Mouse (Mus musculus) CH12.LX (cell line): Measurements from ENCODE around the gene Brd3os. TPM values are rescaled to one million over a fixed set of nuclear protein-coding genes. Genes with fewer than 3 reads are reported as not detected.

ENCODE experiments used
- DNase-seq: peaks from one replicate; pipeline ENCODE4 v3.0.0-alpha.2; 2013; ENCODE audit errors: extremely low read depth
- H3K27ac ChIP-seq: 2 replicates; pipeline ENCODE4 v1.5.1; 2012; ENCODE audit warnings: low read depth, mild to moderate bottlenecking, control low read depth, moderate library complexity; ENCODE audit not compliant: insufficient read depth
- H3K27me3 ChIP-seq: replicated peaks from 2 replicates; pipeline ENCODE3; 2012; ENCODE audit warnings: inconsistent platforms
- H3K36me3 ChIP-seq, 2 experiments: replicated peaks in 1 of 2; 2 replicates each; pipeline versions ENCODE3 to v1.6.1; 2012; ENCODE audit warnings: inconsistent platforms in 1 of 2, low read length in 1 of 2, mild to moderate bottlenecking in 1 of 2, mixed read lengths in 1 of 2, moderate library complexity in 1 of 2; ENCODE audit not compliant: control insufficient read depth in 1 of 2, insufficient read depth in 1 of 2
- H3K4me1 ChIP-seq, 2 experiments: 2 replicates each; pipeline ENCODE4 v1.6.1; 2012; ENCODE audit warnings: inconsistent platforms in 1 of 2, moderate library complexity in 1 of 2; ENCODE audit not compliant: insufficient read depth in 2 of 2, control insufficient read depth in 1 of 2
- H3K4me2 ChIP-seq: 2 replicates; pipeline ENCODE4 v1.6.1; 2012; ENCODE audit warnings: low read depth, mild to moderate bottlenecking, control low read depth; ENCODE audit not compliant: poor library complexity, insufficient read depth, severe bottlenecking
- H3K4me3 ChIP-seq, 3 experiments: fragments of 150-350 bp in 1 of 3; sonication (generic) in 1 of 3; replicated peaks in 1 of 3; 2 replicates each; pipeline versions ENCODE3 to v1.5.1; 2011 to 2012; ENCODE audit warnings: low read depth in 2 of 3, low read length in 2 of 3, mild to moderate bottlenecking in 2 of 3, moderate library complexity in 2 of 3, control low read depth in 1 of 3, improper control_type of control experiment in 1 of 3, inconsistent platforms in 1 of 3, mixed read lengths in 1 of 3; ENCODE audit not compliant: poor library complexity in 1 of 3
- H3K79me2 ChIP-seq: replicated peaks from 2 replicates; pipeline ENCODE4 v1.6.1; 2012; ENCODE audit warnings: mild to moderate bottlenecking, moderate library complexity; ENCODE audit not compliant: control insufficient read depth, poor library complexity, insufficient read depth, severe bottlenecking; ENCODE audit errors: extremely low read depth
- H3K9ac ChIP-seq: 2 replicates; pipeline ENCODE4 v1.6.1; 2012; ENCODE audit warnings: low read depth, mild to moderate bottlenecking, control low read depth, moderate library complexity; ENCODE audit not compliant: insufficient read depth
- H3K9me3 ChIP-seq: replicated peaks from 2 replicates; pipeline ENCODE3; 2012; ENCODE audit warnings: low read length, inconsistent platforms, mixed read lengths
- BHLHE40 ChIP-seq: IDR thresholded peaks from 2 replicates; pipeline ENCODE4 v1.6.1; 2011; ENCODE audit warnings: mild to moderate bottlenecking, low read depth, low read length, improper control_type of control experiment
- CHD1 ChIP-seq: IDR thresholded peaks from 2 replicates; pipeline ENCODE4 v1.6.1; 2012; ENCODE audit warnings: low read depth, low read length, improper control_type of control experiment, inconsistent platforms
- CHD2 ChIP-seq: IDR thresholded peaks from 2 replicates; pipeline ENCODE4 v1.6.1; 2011; ENCODE audit warnings: low read length, improper control_type of control experiment
- CTCF ChIP-seq, 2 experiments: IDR thresholded peaks in 1 of 2; conservative IDR thresholded peaks in 1 of 2; 2 replicates each; pipeline ENCODE4 v1.5.1; 2011 to 2012; ENCODE audit warnings: low read depth in 2 of 2, low read length in 2 of 2, improper control_type of control experiment in 1 of 2, inconsistent platforms in 1 of 2, mild to moderate bottlenecking in 1 of 2, moderate library complexity in 1 of 2
- ELF1 ChIP-seq: IDR thresholded peaks from 2 replicates; pipeline ENCODE4 v1.6.1; 2014; ENCODE audit warnings: low read depth, mild to moderate bottlenecking, inconsistent platforms, low read length, improper control_type of control experiment
- EP300 ChIP-seq: IDR thresholded peaks from 2 replicates; pipeline ENCODE4 v1.6.1; 2011; ENCODE audit warnings: low read length, improper control_type of control experiment
- ETS1 ChIP-seq: conservative IDR thresholded peaks from 2 replicates; pipeline ENCODE4 v1.6.1; 2012; ENCODE audit warnings: low read depth, mild to moderate bottlenecking, inconsistent platforms, low read length, improper control_type of control experiment, moderate library complexity
- GABPA ChIP-seq: IDR thresholded peaks from 2 replicates; pipeline ENCODE4 v1.6.1; 2012; ENCODE audit warnings: low read depth, low read length, improper control_type of control experiment, inconsistent platforms; ENCODE audit not compliant: insufficient replicate concordance
- HCFC1 ChIP-seq: IDR thresholded peaks from 2 replicates; pipeline ENCODE4 v1.6.1; 2012; ENCODE audit warnings: low read depth, mild to moderate bottlenecking, inconsistent platforms, low read length, improper control_type of control experiment
- IRF4 ChIP-seq: IDR thresholded peaks from 2 replicates; pipeline ENCODE4 v1.6.1; 2014; ENCODE audit warnings: low read depth, mild to moderate bottlenecking, inconsistent platforms, low read length, improper control_type of control experiment
- JUN ChIP-seq: IDR thresholded peaks from 2 replicates; pipeline ENCODE4 v1.6.1; 2011; ENCODE audit warnings: low read depth, mild to moderate bottlenecking, low read length, improper control_type of control experiment, moderate library complexity; ENCODE audit not compliant: insufficient read depth
- KAT2A ChIP-seq: IDR thresholded peaks from 2 replicates; pipeline ENCODE4 v1.6.1; 2012; ENCODE audit warnings: low read length, improper control_type of control experiment, inconsistent platforms; ENCODE audit not compliant: insufficient replicate concordance
- MAFK ChIP-seq: IDR thresholded peaks from 2 replicates; pipeline ENCODE4 v1.6.1; 2011; ENCODE audit warnings: low read length, improper control_type of control experiment; ENCODE audit not compliant: insufficient replicate concordance
- MAX ChIP-seq: IDR thresholded peaks from 2 replicates; pipeline ENCODE4 v1.6.1; 2011; ENCODE audit warnings: low read length, improper control_type of control experiment
- MAZ ChIP-seq: IDR thresholded peaks from 2 replicates; pipeline ENCODE4 v1.6.1; 2012; ENCODE audit warnings: low read depth, mild to moderate bottlenecking, inconsistent platforms, low read length, improper control_type of control experiment, moderate library complexity
- MEF2A ChIP-seq: IDR thresholded peaks from 2 replicates; pipeline ENCODE4 v1.6.1; 2014; ENCODE audit warnings: low read depth, mild to moderate bottlenecking, inconsistent platforms, low read length, improper control_type of control experiment, borderline replicate concordance
- MYC ChIP-seq: IDR thresholded peaks from 2 replicates; pipeline ENCODE4 v1.6.1; 2011; ENCODE audit warnings: low read depth, mild to moderate bottlenecking, improper control_type of control experiment, low read length
- NELFE ChIP-seq: IDR thresholded peaks from 2 replicates; pipeline ENCODE4 v1.6.1; 2011; ENCODE audit warnings: low read depth, low read length, improper control_type of control experiment
- NRF1 ChIP-seq: IDR thresholded peaks from 2 replicates; pipeline ENCODE4 v1.6.1; 2014; ENCODE audit warnings: low read depth, mild to moderate bottlenecking, inconsistent platforms, low read length, improper control_type of control experiment, moderate library complexity
- PAX5 ChIP-seq: IDR thresholded peaks from 2 replicates; pipeline ENCODE4 v1.6.1; 2012; ENCODE audit warnings: low read length, inconsistent platforms, mixed read lengths
- POLR2AphosphoS2 ChIP-seq: IDR thresholded peaks from 2 replicates; pipeline ENCODE4 v1.6.1; 2011; ENCODE audit warnings: low read depth, low read length, improper control_type of control experiment
- RAD21 ChIP-seq: IDR thresholded peaks from 2 replicates; pipeline ENCODE4 v1.6.1; 2011; ENCODE audit warnings: low read depth, mild to moderate bottlenecking, low read length, improper control_type of control experiment, moderate library complexity
- SIN3A ChIP-seq: IDR thresholded peaks from 2 replicates; pipeline ENCODE4 v1.6.1; 2012; ENCODE audit warnings: low read length, improper control_type of control experiment, inconsistent platforms
- SMC3 ChIP-seq: IDR thresholded peaks from 2 replicates; pipeline ENCODE4 v1.6.1; 2011; ENCODE audit warnings: low read depth, low read length, improper control_type of control experiment
- TBP ChIP-seq: conservative IDR thresholded peaks from 2 replicates; pipeline ENCODE4 v1.6.1; 2011; ENCODE audit warnings: low read depth, low read length, improper control_type of control experiment
- TCF12 ChIP-seq: IDR thresholded peaks from 2 replicates; pipeline ENCODE4 v1.6.1; 2014; ENCODE audit warnings: low read depth, mild to moderate bottlenecking, inconsistent platforms, low read length, improper control_type of control experiment
- UBTF ChIP-seq: IDR thresholded peaks from 2 replicates; pipeline ENCODE4 v1.6.1; 2012; ENCODE audit warnings: low read depth, mild to moderate bottlenecking, inconsistent platforms, low read length, improper control_type of control experiment, moderate library complexity
- USF1 ChIP-seq: IDR thresholded peaks from 2 replicates; pipeline ENCODE4 v1.6.1; 2014; ENCODE audit warnings: low read depth, mild to moderate bottlenecking, inconsistent platforms, low read length, improper control_type of control experiment
- ZC3H11A ChIP-seq: IDR thresholded peaks from 2 replicates; pipeline ENCODE4 v1.6.1; 2012; ENCODE audit warnings: low read depth, mild to moderate bottlenecking, inconsistent platforms, low read length, improper control_type of control experiment
- ZNF384 ChIP-seq: IDR thresholded peaks from 2 replicates; pipeline ENCODE4 v1.6.1; 2012; ENCODE audit warnings: low read depth, low read length, improper control_type of control experiment, inconsistent platforms
- dilution Hi-C: fragments of 300-500 bp; cut with MboI; formaldehyde crosslinking; loops from 2 replicates; pipeline ENCODE4 v1.14.3; 2020; ENCODE audit warnings: low sequenced_read_pairs; ENCODE audit not compliant: extremely low pct_unique_long_range_greater_than_20kb, extremely low pct_ligation_motif_present
- in situ Hi-C: fragments of 300-500 bp; cut with MboI; formaldehyde crosslinking; loops from 3 replicates; pipeline ENCODE4 v1.14.3; 2019; ENCODE audit warnings: low sequenced_read_pairs, low pct_ligation_motif_present, low pct_unique_long_range_greater_than_20kb, mixed read lengths
- polyA plus RNA-seq: library from polyadenylated mRNA; unstranded; fragments of >175 nt; gene quantifications from 2 replicates; pipeline ENCODE4 v1.2.1, GENCODE M21; 2012; ENCODE audit warnings: low read depth; ENCODE audit not compliant: insufficient read length
- total RNA-seq, 2 experiments: library from RNA; depleted of rRNA; stranded (reverse); fragments of 300-350 nt in 1 of 2; fragments of >200 nt in 1 of 2; gene quantifications; 2 replicates each; pipeline ENCODE4 v1.2.3; 2012 to 2014

Gene Brd3os
- total and polyA plus RNA-seq, 3 experiments, result 1.2 to 2.1 (median 1.8) TPM

DNA sequence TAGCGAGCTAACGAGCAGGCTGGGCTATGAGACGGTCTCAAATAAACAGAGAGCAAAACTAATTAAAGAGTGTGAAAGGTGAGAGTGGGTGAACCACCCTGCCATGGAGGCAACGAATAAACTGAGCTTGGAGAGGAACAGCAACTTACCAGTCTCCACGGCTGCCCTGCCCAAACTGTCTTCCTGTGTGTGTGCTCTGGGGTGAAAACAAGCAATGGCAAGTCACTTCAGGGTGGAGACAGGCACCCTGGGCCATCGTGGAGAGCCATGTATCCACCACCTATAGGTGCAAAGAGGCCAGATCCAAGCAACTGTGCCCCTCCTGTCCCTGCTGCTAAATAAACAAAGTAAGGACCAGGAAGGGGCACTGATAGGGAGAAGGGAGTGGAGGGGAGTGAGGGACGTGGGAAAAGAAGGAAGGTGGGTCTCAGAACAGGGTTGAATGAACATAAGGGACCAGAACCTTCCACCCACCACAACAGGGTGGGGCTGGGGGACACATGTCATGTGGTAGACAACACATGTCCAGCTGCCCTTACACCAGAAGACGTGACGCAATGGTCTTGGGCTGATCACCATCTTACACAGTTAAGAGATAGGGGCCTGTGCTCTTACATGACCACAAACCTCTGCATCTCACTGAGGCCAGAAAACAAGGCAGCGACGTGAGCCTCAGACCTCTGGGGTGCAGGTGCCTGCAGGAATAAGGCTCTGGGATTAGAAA is 26.9 kb upstream of the Brd3os start:
- H3K27ac ChIP-seq, result peak overlapping the region; percentile 94
- DNase-seq, result no peak
- H3K4me1 ChIP-seq, result peaks cover 37 to 77% of the 10 kb centered on the region in 2 experiments
- H3K4me2 ChIP-seq, result peak overlapping the region; percentile 89
- H3K36me3 ChIP-seq, result peaks cover 0 to 15% of the 10 kb centered on the region in 2 experiments
- dilution Hi-C loops, result no loop called here
- peaks cover 86% of the 10 kb centered on the region for H3K79me2 ChIP-seq
- peak overlapping the region; percentile 58 for H3K9ac ChIP-seq
- in situ Hi-C loops, result no loop called here
- 0 out of 2 replicates have a peak, but pooled peaks have one; percentile 57 for TF ChIP-seq CHD1
- 0 out of 2 replicates have a peak, but pooled peaks have one; percentile 9 for TF ChIP-seq BHLHE40
- TF ChIP-seq MYC, result no peak
- no peak for TF ChIP-seq ETS1
- 0 out of 2 replicates have a peak, but pooled peaks have one; percentile 8 for TF ChIP-seq MEF2A
- H3K9me3 ChIP-seq, result no peaks in the 10 kb centered on the region
- peak overlapping the region; percentile 28 to 61 (median 40) for H3K4me3 ChIP-seq
- no peaks in the 10 kb centered on the region for H3K27me3 ChIP-seq

DNA sequence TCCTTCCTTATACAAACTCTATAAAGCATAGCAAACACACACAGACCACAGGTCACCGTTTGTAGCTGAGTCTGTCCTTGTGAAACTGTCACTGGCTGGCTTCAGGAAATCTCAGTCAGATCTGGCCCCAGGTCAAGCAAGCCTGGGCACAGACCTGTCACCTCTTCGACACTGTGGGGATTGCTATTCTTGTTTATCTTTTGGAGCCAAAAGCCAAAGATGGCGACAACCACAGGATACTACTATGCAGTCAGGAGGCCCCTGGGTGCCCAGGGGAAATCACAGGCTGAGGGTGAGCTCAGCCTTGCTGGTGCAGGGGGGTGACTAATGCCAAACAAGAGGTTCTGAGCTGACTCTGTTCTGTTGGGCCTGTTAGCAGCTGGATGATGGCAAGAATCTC is 25.7 kb upstream of the Brd3os start:
- peak overlapping the region in 1 of 3 experiments; percentile 19 for H3K4me3 ChIP-seq
- H3K79me2 ChIP-seq, result peaks cover 86% of the 10 kb centered on the region
- in situ Hi-C loops (no loop called here), dilution Hi-C loops (no loop called here)
- peaks cover 2 to 25% of the 10 kb centered on the region in 2 experiments for H3K36me3 ChIP-seq
- peak overlapping the region; percentile 58 for H3K9ac ChIP-seq
- peak overlapping the region; percentile 94 for H3K27ac ChIP-seq
- peaks cover 44 to 87% of the 10 kb centered on the region in 2 experiments for H3K4me1 ChIP-seq
- no peaks in the 10 kb centered on the region for H3K27me3 ChIP-seq
- H3K4me2 ChIP-seq, result peak overlapping the region; percentile 89
- DNase-seq, result peak; percentile 66
- H3K9me3 ChIP-seq, result no peaks in the 10 kb centered on the region
- TF ChIP-seq MEF2A (peak; percentile 91), MYC (no peak), IRF4 (peak; percentile 88), USF1 (no peak), TCF12 (peak; percentile 65; the same call in 1 of the 2 replicates), CHD1 (peak; percentile 98), TBP (0 out of 2 replicates have a peak, but pooled peaks have one; percentile 50), POLR2AphosphoS2 (no peak), BHLHE40 (no peak; the same call in 1 of the 2 replicates), NRF1 (no peak), NELFE (no peak), SMC3 (no peak), PAX5 (no peak), SIN3A (peak; percentile 62; the same call in 1 of the 2 replicates), HCFC1 (0 out of 2 replicates have a peak, but pooled peaks have one; percentile 16), ZC3H11A (no peak), ZNF384 (no peak), CTCF (conservative IDR thresholded peaks at IDR 0.05 in 1 of 2, IDR thresholded peaks at IDR 0.05 in 1 of 2; ENCODE audit: low read depth in 2 of 2, low read length in 2 of 2) (no peak), CHD2 (0 out of 2 replicates have a peak, but pooled peaks have one; percentile 22), EP300 (peak; percentile 51; the same call in 1 of the 2 replicates), KAT2A (no peak), GABPA (no peak), MAX (0 out of 2 replicates have a peak, but pooled peaks have one; percentile 7), MAZ (no peak), ELF1 (no peak), JUN (no peak), RAD21 (no peak; the same call in 1 of the 2 replicates), UBTF (0 out of 2 replicates have a peak, but pooled peaks have one; percentile 75), MAFK (no peak)
